Mouse (Mus musculus): ENCODE results near the gene Apom. TPM values are rescaled to one million over a fixed set of nuclear protein-coding genes. Genes with fewer than 3 reads are reported as not detected.

Apom gene
- total and polyA plus RNA-seq, 3 experiments = 0.15 to 0.79 TPM; not detected in 1

DNA sequence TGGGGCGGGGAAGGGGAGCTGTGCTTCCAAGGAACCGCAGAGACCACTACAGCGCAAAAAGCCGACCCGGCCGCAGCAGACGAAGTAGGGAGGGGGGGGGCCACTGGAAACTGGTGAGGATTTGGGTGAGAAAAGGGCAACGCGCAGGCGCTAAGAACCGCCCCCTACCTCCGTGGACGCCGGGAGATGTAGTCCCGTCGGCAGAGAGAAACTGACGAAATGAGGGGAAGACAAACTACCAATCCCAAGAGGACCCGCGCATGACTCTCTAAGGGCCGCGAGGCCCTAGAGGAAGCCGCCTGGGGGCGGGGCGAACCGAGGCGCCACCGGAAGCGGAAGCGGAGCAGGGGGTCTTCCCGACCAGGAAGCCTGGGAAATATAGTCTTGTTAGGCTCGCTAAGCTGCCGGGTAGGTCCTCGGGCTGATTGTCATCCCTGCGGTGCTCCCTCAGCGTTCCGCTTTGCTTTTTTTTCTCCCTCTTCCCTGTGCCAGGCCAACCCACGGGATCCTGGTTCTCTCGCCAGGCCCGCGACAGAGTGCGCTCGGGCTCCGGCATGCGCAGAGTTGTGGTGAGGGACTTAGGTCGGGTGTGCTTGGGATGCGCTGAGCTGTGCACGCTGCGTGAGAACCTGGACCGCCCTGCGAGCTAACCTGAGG lies 10.6 kb downstream of the Apom start, which contains the start of gene Gpank1 (continued):
- peak; percentile 5 to 83 for TF ChIP-seq POLR2A (IDR thresholded peaks at IDR 0.05; ENCODE audit: control insufficient read depth in 1 of 2, insufficient read depth in 1 of 2, low read depth in 1 of 2, low read length in 2 of 2, poor library complexity in 1 of 2)
- TF ChIP-seq SIN3A (IDR thresholded peaks at IDR 0.05; ENCODE audit: low read length) = peak; percentile 86
- TF ChIP-seq JUND (IDR thresholded peaks at IDR 0.05; ENCODE audit: low read depth, low read length) = no peak

DNA sequence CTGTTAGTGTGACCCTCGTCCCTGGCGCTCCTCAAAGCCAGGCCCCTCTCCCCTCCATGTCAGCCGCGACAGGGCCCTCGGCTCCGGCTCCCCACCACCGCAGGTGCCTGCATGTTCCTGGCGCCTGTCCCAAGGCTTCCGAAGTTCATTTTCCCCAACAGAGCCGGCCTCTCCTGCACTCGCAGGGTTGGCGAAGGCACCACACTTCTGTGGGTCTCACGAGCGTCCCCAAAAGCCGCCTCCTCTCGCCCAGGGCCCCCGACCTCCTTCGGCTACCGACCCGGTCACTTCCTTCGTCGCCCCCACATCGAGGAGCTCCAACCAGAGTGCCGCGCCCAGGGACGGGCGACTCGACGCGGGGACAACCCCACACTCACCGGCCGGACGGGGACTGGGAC lies 11.1 kb downstream of the Apom start:
- Histone ChIP-seq H3K36me3 (ENCODE audit: control insufficient read depth in 1 of 2, insufficient read depth in 2 of 2, low read length in 2 of 2) (peaks cover 3 to 24% of the 10 kb centered on the region in 2 experiments; a peak in 3 of 4 replicates), H3K4me1 (ENCODE audit: control insufficient read depth in 1 of 2, insufficient read depth in 2 of 2, low read length in 2 of 2) (peaks cover 6 to 8% of the 10 kb centered on the region in 2 experiments), H3K9me3 (replicated peaks; ENCODE audit: insufficient read depth, low read length) (no peaks in the 10 kb centered on the region), H3K9ac (ENCODE audit: control insufficient read depth, low read depth, low read length, poor library complexity, severe bottlenecking) (peak overlapping the region; percentile 95), H3K27ac (ENCODE audit: control insufficient read depth, low read depth, low read length) (peak overlapping the region; percentile 55), H3K27me3 (ENCODE audit: control insufficient read depth in 1 of 2, insufficient read depth in 2 of 2, low read length in 2 of 2) (no peaks in the 10 kb centered on the region), H3K79me2 (ENCODE audit: control insufficient read depth, insufficient read depth, low read length, poor library complexity) (peaks cover 29% of the 10 kb centered on the region), H3K4me3 (ENCODE audit: control insufficient read depth in 1 of 2, insufficient read depth in 1 of 2, low read depth in 2 of 2, low read length in 2 of 2) (peak overlapping the region; percentile 74 to 93)
- no peak for TF ChIP-seq TCF12 (IDR thresholded peaks at IDR 0.05; ENCODE audit: low read depth, low read length)
- 0 out of 2 replicates have a peak, but pooled peaks have one; percentile 0 for TF ChIP-seq POLR2AphosphoS2 (IDR thresholded peaks at IDR 0.05; ENCODE audit: low read length)
- TF ChIP-seq POLR2A (IDR thresholded peaks at IDR 0.05; ENCODE audit: control insufficient read depth in 1 of 2, insufficient read depth in 1 of 2, low read depth in 1 of 2, low read length in 2 of 2, poor library complexity in 1 of 2) = peak in 1 of 2 experiments; percentile 55; a peak in 1 of 4 replicates
- TF ChIP-seq ZNF384 (IDR thresholded peaks at IDR 0.05; ENCODE audit: low read depth, low read length) = no peak
- no peak for TF ChIP-seq POLR2AphosphoS5 (IDR thresholded peaks at IDR 0.05; ENCODE audit: borderline replicate concordance, low read depth, low read length)
- TF ChIP-seq CHD1 (IDR thresholded peaks at IDR 0.05; ENCODE audit: low read depth, low read length) = no peak
- TF ChIP-seq ETS1 (IDR thresholded peaks at IDR 0.05; ENCODE audit: low read depth, low read length) = no peak
- no peak for DNase-seq (ENCODE audit: low read depth, low spot score)

DNA sequence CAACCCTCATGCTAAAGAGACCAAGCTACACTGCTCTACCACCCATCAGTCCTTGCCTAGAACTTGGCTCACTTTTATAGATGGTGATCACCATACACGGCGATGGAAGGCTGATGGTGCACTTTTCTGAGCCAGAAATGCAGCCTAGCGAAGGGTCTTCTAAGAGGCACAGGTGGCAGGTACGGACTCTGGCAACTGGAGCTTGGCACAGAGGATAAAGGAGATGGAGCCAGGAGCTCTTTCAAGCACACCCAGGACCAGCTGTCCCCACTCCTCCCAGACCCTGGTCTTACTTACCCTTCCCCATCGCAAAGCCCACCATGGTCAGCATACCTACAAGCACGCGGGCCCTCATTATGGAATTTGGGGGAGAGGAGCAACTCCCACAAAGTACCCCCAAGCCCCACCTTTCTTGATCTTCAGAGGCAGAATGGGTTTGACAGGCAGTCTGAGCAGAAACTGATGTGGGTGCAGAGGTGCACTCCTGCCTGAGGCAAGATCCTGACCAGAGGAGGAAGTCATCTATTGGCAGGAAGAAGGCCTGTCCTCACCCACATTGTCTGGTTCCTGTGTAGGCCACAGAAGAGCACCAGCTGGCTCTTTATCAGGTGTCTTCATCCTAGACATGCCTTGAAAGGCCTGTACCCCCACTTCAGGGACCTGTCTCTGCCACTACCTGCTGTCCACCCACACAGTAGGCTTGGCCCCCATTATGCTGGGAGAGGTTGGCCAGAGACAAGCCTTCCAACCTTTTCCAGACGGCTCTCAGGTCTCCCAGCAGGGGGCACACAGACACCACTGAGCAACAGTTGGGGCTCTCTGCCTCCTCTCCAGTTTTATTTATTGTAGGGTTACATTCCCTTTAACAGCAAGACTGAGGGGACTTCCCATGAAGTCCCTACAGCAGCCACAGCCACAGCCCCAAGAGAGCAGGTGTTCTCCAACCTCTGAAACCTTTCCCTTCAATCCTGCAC lies 16.5 kb downstream of the Apom start, which contains the start of gene Ly6g5b:
Ly6g5b (minus strand) TSS at position 383 of the 974 bp plus-strand sequence.
- H3K36me3 ChIP-seq (ENCODE audit: control insufficient read depth in 1 of 2, insufficient read depth in 2 of 2, low read length in 2 of 2) = peaks cover 3 to 16% of the 10 kb centered on the region in 2 experiments; a peak in 3 of 4 replicates
- DNase-seq (ENCODE audit: low read depth, low spot score) = peak; percentile 63
- no peak for TF ChIP-seq RCOR1 (IDR thresholded peaks at IDR 0.05; ENCODE audit: low read depth, low read length)
- TF ChIP-seq TAL1 (IDR thresholded peaks at IDR 0.05; ENCODE audit: low read length) = no peak
- peak; percentile 32 for TF ChIP-seq RAD21 (IDR thresholded peaks at IDR 0.05; ENCODE audit: low read depth, low read length)
- no peak for TF ChIP-seq CHD2 (IDR thresholded peaks at IDR 0.05; ENCODE audit: low read length)
- TF ChIP-seq POLR2A (IDR thresholded peaks at IDR 0.05; ENCODE audit: control insufficient read depth in 1 of 2, insufficient read depth in 1 of 2, low read depth in 1 of 2, low read length in 2 of 2, poor library complexity in 1 of 2) = 0 out of 4 replicates have a peak, but pooled peaks of 1 of the 2 experiments have one; percentile 40
- TF ChIP-seq MEF2A (IDR thresholded peaks at IDR 0.05; ENCODE audit: extremely low read depth, insufficient replicate concordance, low read depth, low read length, poor library complexity, severe bottlenecking) = no peak
- no peak for TF ChIP-seq KAT2A (conservative IDR thresholded peaks at IDR 0.05; ENCODE audit: low read depth, low read length)
- TF ChIP-seq SIN3A (IDR thresholded peaks at IDR 0.05; ENCODE audit: low read length) = 0 out of 2 replicates have a peak, but pooled peaks have one; percentile 47
- no peak for TF ChIP-seq CHD1 (IDR thresholded peaks at IDR 0.05; ENCODE audit: low read depth, low read length)
- no peak for TF ChIP-seq HCFC1 (IDR thresholded peaks at IDR 0.05; ENCODE audit: low read depth, low read length)
- TF ChIP-seq ZMIZ1 (IDR thresholded peaks at IDR 0.05; ENCODE audit: low read depth, low read length) = no peak
- peak; percentile 41; the same call in 1 of the 2 replicates for TF ChIP-seq SMC3 (IDR thresholded peaks at IDR 0.05; ENCODE audit: low read depth, low read length)
- TF ChIP-seq MXI1 (IDR thresholded peaks at IDR 0.05; ENCODE audit: low read depth, low read length) = no peak
- no peak for TF ChIP-seq JUND (IDR thresholded peaks at IDR 0.05; ENCODE audit: low read depth, low read length)
- TF ChIP-seq USF2 (IDR thresholded peaks at IDR 0.05; ENCODE audit: borderline replicate concordance in 1 of 2, insufficient read depth in 1 of 2, low read depth in 1 of 2, low read length in 2 of 2) = no peak
- TF ChIP-seq ELF1 (IDR thresholded peaks at IDR 0.05; ENCODE audit: low read depth, low read length) = no peak
- TF ChIP-seq EP300 (IDR thresholded peaks at IDR 0.05; ENCODE audit: low read depth in 1 of 2, low read length in 2 of 2) = peak in 1 of 2 experiments; percentile 23; a peak in 1 of 4 replicates
- TF ChIP-seq NELFE (IDR thresholded peaks at IDR 0.05; ENCODE audit: low read depth, low read length) = no peak
- TF ChIP-seq POLR2AphosphoS2 (IDR thresholded peaks at IDR 0.05; ENCODE audit: low read length) = no peak
- no peak for TF ChIP-seq ZNF384 (IDR thresholded peaks at IDR 0.05; ENCODE audit: low read depth, low read length)
- peak; percentile 78 for TF ChIP-seq ETS1 (IDR thresholded peaks at IDR 0.05; ENCODE audit: low read depth, low read length)

More for the DNA sequence above, 16.5 kb downstream of the Apom start, which contains the start of gene Ly6g5b:
- Histone ChIP-seq H3K27ac (ENCODE audit: control insufficient read depth, low read depth, low read length) (peak within 1 kb of the TSS; percentile 7; the same call in 1 of the 2 replicates), H3K79me2 (ENCODE audit: control insufficient read depth, insufficient read depth, low read length, poor library complexity) (peaks cover 9% of the 10 kb centered on the region), H3K4me1 (ENCODE audit: control insufficient read depth in 1 of 2, insufficient read depth in 2 of 2, low read length in 2 of 2) (peaks cover 0 to 9% of the 10 kb centered on the region in 2 experiments; a peak in 2 of 4 replicates), H3K27me3 (ENCODE audit: control insufficient read depth in 1 of 2, insufficient read depth in 2 of 2, low read length in 2 of 2) (no peaks in the 10 kb centered on the region), H3K9me3 (replicated peaks; ENCODE audit: insufficient read depth, low read length) (no peaks in the 10 kb centered on the region), H3K4me3 (ENCODE audit: control insufficient read depth in 1 of 2, insufficient read depth in 1 of 2, low read depth in 2 of 2, low read length in 2 of 2) (no peak within 1 kb of the TSS), H3K9ac (ENCODE audit: control insufficient read depth, low read depth, low read length, poor library complexity, severe bottlenecking) (no peak within 1 kb of the TSS)
